Mouse (Mus musculus) inflammation-experienced regulatory T-cells, adult 16 weeks (primary cell): ENCODE measurements around the gene H60c. TPM values are rescaled to one million over a fixed set of nuclear protein-coding genes. Genes with fewer than 3 reads are reported as not detected.

ENCODE experiments used
- polyA plus RNA-seq: library from polyadenylated mRNA; unstranded; fragments of 100-300 nt; shearing (Covaris generic); gene quantifications from one replicate; pipeline ENCODE4 v1.2.1, GENCODE M21; 2017

Gene H60c
- polyA plus RNA-seq: not detected

DNA sequence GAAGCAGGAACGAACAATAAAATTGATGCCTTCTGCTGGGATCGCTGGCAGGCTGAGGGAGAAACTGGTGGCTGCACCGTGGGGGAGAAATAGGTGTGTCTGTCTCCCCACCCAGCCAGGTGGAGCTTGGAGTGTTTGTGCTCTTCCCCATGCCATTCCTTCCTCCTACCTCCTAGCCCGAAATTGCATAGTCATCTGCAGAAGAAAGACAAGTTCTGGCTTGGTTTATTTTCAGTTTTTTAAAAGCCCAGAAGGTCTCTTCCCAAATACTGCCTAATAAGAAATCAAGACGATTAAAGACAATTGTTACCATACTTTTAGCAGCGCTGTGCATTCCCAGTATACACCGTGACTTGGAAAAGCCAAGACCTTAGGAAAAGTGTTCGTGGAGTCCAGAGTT lies at the start of gene H60c:
H60c (minus strand) TSS at position 101 of the 400 bp plus-strand sequence.

Other genes with a start within 250 kb of the H60c start
- gene Ppp1r14c, start 98.3 kb upstream of the H60c start, polyA plus RNA-seq: 0.24 TPM